Mouse (Mus musculus) sigmoid colon, adult 10 weeks (tissue): ENCODE measurements around the gene Klhl1. TPM values are rescaled to one million over a fixed set of nuclear protein-coding genes. Genes with fewer than 3 reads are reported as not detected.

Source experiments
- polyA plus RNA-seq: library from polyadenylated mRNA; stranded (reverse); fragments of 350-450 nt; fragmentation: Illumina TruSeq; extraction: RNeasy Lipid Tissue Mini Kit (QIAGEN cat#74804); gene quantifications from one replicate; pipeline ENCODE4 v1.2.3, GENCODE M21; 2014; ENCODE audit warnings: low read depth, low replicate concordance

Gene Klhl1
- not detected for polyA plus RNA-seq

DNA sequence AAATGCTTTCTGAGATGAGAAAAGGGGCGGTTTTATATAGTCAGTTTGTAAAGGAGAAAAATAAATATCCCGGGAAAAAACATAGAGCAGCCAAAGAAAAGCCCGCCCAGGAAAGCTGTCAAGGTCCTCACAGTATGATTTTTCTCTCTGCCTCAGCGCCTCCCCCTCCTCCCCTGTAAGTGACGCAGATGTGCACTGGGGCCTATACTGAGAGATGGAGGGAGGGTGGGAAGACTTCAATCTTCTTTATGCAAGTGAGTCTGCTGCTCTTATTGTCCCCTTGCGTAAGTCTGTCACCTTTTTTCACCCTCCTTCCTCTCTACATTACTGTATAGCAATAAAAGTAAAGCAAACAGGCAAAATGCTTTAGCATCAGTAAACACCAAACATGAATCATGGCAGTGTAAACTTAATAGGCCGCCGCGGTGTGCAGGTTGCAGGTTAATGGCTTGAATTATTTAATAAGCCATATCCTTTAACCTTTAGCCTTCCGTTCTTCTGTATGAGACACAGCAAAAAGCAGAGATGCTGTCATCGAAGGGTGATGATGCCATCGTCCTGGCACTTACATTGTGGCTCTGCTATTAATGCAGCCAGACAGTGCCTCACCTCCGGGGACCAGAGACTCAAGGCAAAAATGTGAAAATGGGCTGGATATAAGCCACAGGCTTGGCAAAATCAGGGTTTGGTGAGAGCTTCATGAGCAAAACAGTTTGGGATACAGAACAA, at the start of gene Klhl1:
Gene Klhl1 (minus strand): TSS at position 149 of the 729 bp plus-strand sequence.

